Mouse (Mus musculus): Measurements from ENCODE around the gene Sim1. TPM values are rescaled to one million over a fixed set of nuclear protein-coding genes. Genes with fewer than 3 reads are reported as not detected.

Gene Sim1
- total RNA-seq, 2 experiments from 2014 or later: 0.70 TPM; not detected in 1

GRCm38 (mm10) chr10:51011391-51012150, 117.0 kb downstream of the Sim1 start:
- DNase-seq (ENCODE audit: low spot score in 2 of 2): no peak
- intact Hi-C loops (cut with DNase I): no loop called here

- DNase-seq (ENCODE audit: low spot score in 2 of 2): no peak
- intact Hi-C loops (cut with DNase I): no loop called here
Measured at GRCm38 (mm10) chr10:51014901-51015300, 120.3 kb downstream of the Sim1 start.

- intact Hi-C loops (cut with DNase I): no loop called here
- no peak for DNase-seq (ENCODE audit: low spot score in 2 of 2)
Measured at GRCm38 (mm10) chr10:51015362-51015761, 120.8 kb downstream of the Sim1 start.

- no peak for DNase-seq (ENCODE audit: low spot score in 2 of 2)
- intact Hi-C loops (cut with DNase I): no loop called here
Measured at GRCm38 (mm10) chr10:51023308-51024279, 129.0 kb downstream of the Sim1 start.
